Mouse (Mus musculus) T-helper 2 cell (primary cell): ENCODE measurements around the gene Atp6v0a4.

ENCODE experiments used
- in situ Hi-C: fragments of 300-600 bp; cut with MboI, MseI; formaldehyde crosslinking; loops from one replicate; pipeline ENCODE4 v1.15.1; 2025; ENCODE audit warnings: high pct_unique_total_duplicates

The Atp6v0a4 gene

GRCm38 (mm10) chr6:38124882-38125281, 496 bp upstream of the Atp6v0a4 start:
- in situ Hi-C loops: no loop called here

GRCm38 (mm10) chr6:38123471-38124206, 747 bp downstream of the Atp6v0a4 start:
- in situ Hi-C loops: no loop called here

- in situ Hi-C loops: no loop called here
Observed at GRCm38 (mm10) chr6:38122791-38123190, 1.6 kb downstream of the Atp6v0a4 start.

GRCm38 (mm10) chr6:38121843-38122242, 2.5 kb downstream of the Atp6v0a4 start:
- in situ Hi-C loops: no loop called here

GRCm38 (mm10) chr6:38120681-38121371, 3.6 kb downstream of the Atp6v0a4 start:
- in situ Hi-C loops: no loop called here

GRCm38 (mm10) chr6:38118341-38118740, 6.0 kb downstream of the Atp6v0a4 start:
- in situ Hi-C loops: no loop called here

GRCm38 (mm10) chr6:38116107-38116770, 8.1 kb downstream of the Atp6v0a4 start:
- in situ Hi-C loops: no loop called here

GRCm38 (mm10) chr6:38110859-38111258, 13.5 kb downstream of the Atp6v0a4 start:
- in situ Hi-C loops: no loop called here

- in situ Hi-C loops: no loop called here
Observed at GRCm38 (mm10) chr6:38109871-38110270, 14.5 kb downstream of the Atp6v0a4 start.

- in situ Hi-C loops: no loop called here
Observed at GRCm38 (mm10) chr6:38109160-38109795, 15.1 kb downstream of the Atp6v0a4 start, which contains the start of gene Tmem213. TSS of gene Tmem213 (plus strand) at chr6:38109255.

GRCm38 (mm10) chr6:38108449-38108848, 15.9 kb downstream of the Atp6v0a4 start:
- in situ Hi-C loops: no loop called here

- in situ Hi-C loops: no loop called here
Observed at GRCm38 (mm10) chr6:38105924-38106323, 18.5 kb downstream of the Atp6v0a4 start.

GRCm38 (mm10) chr6:38103775-38104174, 20.6 kb downstream of the Atp6v0a4 start:
- in situ Hi-C loops: no loop called here

GRCm38 (mm10) chr6:38102216-38102795, 22.1 kb downstream of the Atp6v0a4 start:
- in situ Hi-C loops: no loop called here

- in situ Hi-C loops: loop anchor here (5.0 kb wide), 1 partner anchor 85 kb away; no protein-coding TSS in a partner anchor
Observed at GRCm38 (mm10) chr6:38096961-38097370, 27.4 kb downstream of the Atp6v0a4 start.

GRCm38 (mm10) chr6:38094701-38095100, 29.7 kb downstream of the Atp6v0a4 start:
- in situ Hi-C loops: loop anchor here (5.0 kb wide), 1 partner anchor 88 kb away; no protein-coding TSS in a partner anchor

- in situ Hi-C loops: no loop called here
Observed at GRCm38 (mm10) chr6:38092539-38092938, 31.8 kb downstream of the Atp6v0a4 start.

- in situ Hi-C loops: no loop called here
Observed at GRCm38 (mm10) chr6:38087242-38088026, 37.0 kb downstream of the Atp6v0a4 start.

GRCm38 (mm10) chr6:38083204-38083603, 41.2 kb downstream of the Atp6v0a4 start:
- in situ Hi-C loops: no loop called here

- in situ Hi-C loops: no loop called here
Observed at GRCm38 (mm10) chr6:38081727-38082341, 42.6 kb downstream of the Atp6v0a4 start.
